Mouse (Mus musculus): ENCODE measurements around the gene Cisd3. TPM values are rescaled to one million over a fixed set of nuclear protein-coding genes. Genes with fewer than 3 reads are reported as not detected.

Cisd3 gene
- total RNA-seq, 2 experiments from 2014 or later, result 5.4 to 17.4 TPM

Other genes with a start within 250 kb of the Cisd3 start
- not detected in 2 replicates for gene 4933428G20Rik, start 185.5 kb upstream of the Cisd3 start, total RNA-seq (2015)
- gene 4933428G20Rik, start 185.5 kb upstream of the Cisd3 start, total RNA-seq (2017), result not detected in 2 replicates
- 0.02 TPM in 1 of 2 replicates, not detected in the other for gene Srcin1, start 109.6 kb upstream of the Cisd3 start, total RNA-seq (2015)
- not detected in 2 replicates for gene Srcin1, start 109.6 kb upstream of the Cisd3 start, total RNA-seq (2017)
- gene Epop, start 56.1 kb upstream of the Cisd3 start, total RNA-seq (2015), result 3.4 and 4.0 TPM in 2 replicates
- 0.62 and 0.91 TPM in 2 replicates for gene Epop, start 56.1 kb upstream of the Cisd3 start, total RNA-seq (2017)
- gene Mllt6, start 22.4 kb upstream of the Cisd3 start, total RNA-seq (2015), result 3.3 and 4.5 TPM in 2 replicates
- gene Mllt6, start 22.4 kb upstream of the Cisd3 start, total RNA-seq (2017), result 5.8 and 7.2 TPM in 2 replicates
- 3.9 and 4.6 TPM in 2 replicates for gene Pcgf2, start 14.7 kb downstream of the Cisd3 start, total RNA-seq (2015)
- gene Pcgf2, start 14.7 kb downstream of the Cisd3 start, total RNA-seq (2017), result 1.2 and 1.5 TPM in 2 replicates
- 114 and 126 TPM in 2 replicates for gene Psmb3, start 17.6 kb downstream of the Cisd3 start, total RNA-seq (2015)
- gene Psmb3, start 17.6 kb downstream of the Cisd3 start, total RNA-seq (2017), result 158 and 185 TPM in 2 replicates
- 16.9 and 17.6 TPM in 2 replicates for gene Pip4k2b, start 58.9 kb downstream of the Cisd3 start, total RNA-seq (2015)
- gene Pip4k2b, start 58.9 kb downstream of the Cisd3 start, total RNA-seq (2017), result 17.2 and 28.6 TPM in 2 replicates
- 8.8 and 9.3 TPM in 2 replicates for gene Cwc25, start 80.7 kb downstream of the Cisd3 start, total RNA-seq (2015)
- 16.7 and 19.2 TPM in 2 replicates for gene Cwc25, start 80.7 kb downstream of the Cisd3 start, total RNA-seq (2017)
- 0.64 TPM in 1 of 2 replicates, not detected in the other for gene 1700001P01Rik, start 90.1 kb downstream of the Cisd3 start, total RNA-seq (2015)
- 0.30 TPM in 1 of 2 replicates, not detected in the other for gene 1700001P01Rik, start 90.1 kb downstream of the Cisd3 start, total RNA-seq (2017)
- gene Rpl23, start 96.6 kb downstream of the Cisd3 start, total RNA-seq (2015), result 1,765 and 1,897 TPM in 2 replicates
- 1,416 and 1,747 TPM in 2 replicates for gene Rpl23, start 96.6 kb downstream of the Cisd3 start, total RNA-seq (2017)
- gene Lasp1, start 113.2 kb downstream of the Cisd3 start, total RNA-seq (2015), result 40.1 and 47.2 TPM in 2 replicates
- gene Lasp1, start 113.2 kb downstream of the Cisd3 start, total RNA-seq (2017), result 139 and 201 TPM in 2 replicates
- gene B230217C12Rik, start 155.0 kb downstream of the Cisd3 start, total RNA-seq (2015), result 2.1 and 3.8 TPM in 2 replicates
- 0.17 TPM in 2 replicates for gene B230217C12Rik, start 155.0 kb downstream of the Cisd3 start, total RNA-seq (2017)
- gene Fbxo47, start 198.3 kb downstream of the Cisd3 start, total RNA-seq (2015), result not detected in 2 replicates
- gene Fbxo47, start 198.3 kb downstream of the Cisd3 start, total RNA-seq (2017), result 0.12 and 1.6 TPM in 2 replicates